Mouse (Mus musculus) olfactory bulb, adult 2 months (tissue): ENCODE data around the gene Igfbp7.

ENCODE experiments used
- CTCF ChIP-seq: fragments of 200-500 bp; IDR thresholded peaks from 2 replicates; pipeline ENCODE4 v1.5.1; 2012; ENCODE audit warnings: low read depth, mild to moderate bottlenecking, low read length, moderate library complexity; ENCODE audit not compliant: insufficient read depth
- POLR2A ChIP-seq: fragments of 200-500 bp; IDR thresholded peaks from 2 replicates; pipeline ENCODE4 v1.6.1; 2012; ENCODE audit warnings: mild to moderate bottlenecking, low read depth, low read length, moderate library complexity; ENCODE audit not compliant: insufficient read depth

DNA sequence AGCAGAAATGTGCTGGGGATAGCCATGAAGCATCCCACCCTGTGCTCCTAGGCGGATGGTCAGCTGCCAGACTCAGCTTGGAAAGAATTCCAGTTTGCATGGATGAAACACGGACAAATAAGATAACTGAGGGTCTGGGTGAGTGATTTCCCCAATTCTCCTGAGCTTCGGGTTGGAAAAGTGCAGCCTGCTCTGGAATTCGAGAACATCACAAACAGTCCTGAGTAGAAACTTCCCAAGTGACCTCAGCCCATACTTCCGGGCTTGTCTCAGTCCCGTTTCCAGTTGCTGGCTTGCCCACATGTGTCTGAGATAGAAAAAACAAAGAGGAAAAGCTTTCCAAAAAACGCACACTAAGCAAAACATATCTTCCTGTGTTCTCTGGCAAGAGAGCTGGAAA, 35.6 kb downstream of the Igfbp7 start:
- TF ChIP-seq CTCF (no peak), POLR2A (no peak)
